Mouse (Mus musculus): ENCODE data around the gene Ak1. TPM values are rescaled to one million over a fixed set of nuclear protein-coding genes. Genes with fewer than 3 reads are reported as not detected.

Ak1 gene
- polyA plus RNA-seq, 1 experiment from 2014 or later: 1.3 TPM

DNA sequence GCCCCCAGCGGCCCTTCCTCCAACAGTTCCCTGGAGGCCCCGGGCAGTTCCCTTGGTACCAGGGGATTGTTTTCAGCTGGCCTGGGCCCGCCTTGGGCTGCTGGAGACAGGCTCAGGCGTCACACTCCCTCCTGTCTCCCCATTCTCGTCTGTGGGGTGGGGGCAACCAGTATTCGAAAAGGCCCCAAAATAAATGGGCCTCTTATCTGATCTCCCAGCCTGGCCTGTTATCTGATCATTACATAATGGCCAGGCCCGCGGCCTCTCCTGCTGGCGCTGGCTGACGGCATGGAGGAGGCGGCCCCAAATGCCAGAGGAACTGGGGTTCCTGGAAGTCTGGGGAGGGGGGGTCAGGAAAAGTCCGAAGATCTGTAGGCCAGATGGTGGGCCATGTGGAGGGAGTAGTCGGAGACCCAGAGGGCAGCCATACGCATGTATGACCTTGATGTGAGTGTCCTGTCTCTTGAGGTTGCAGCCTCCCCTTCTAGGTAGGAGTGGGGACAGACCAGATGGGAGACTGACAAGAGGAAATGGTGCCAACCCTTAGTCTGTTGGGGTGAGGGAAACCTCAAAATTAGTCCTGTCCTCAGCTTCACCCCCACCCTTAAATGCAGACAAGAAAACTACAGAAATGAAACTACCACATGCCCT is 33.3 kb downstream of the Ak1 start:
- ATAC-seq (no peak), DNase-seq (no peak)
- no peaks in the 10 kb centered on the region for H3K27me3 ChIP-seq (ENCODE audit: insufficient read depth, low read length)
- TF ChIP-seq CTCF (IDR thresholded peaks at IDR 0.05; ENCODE audit: low read depth) (no peak), EP300 (IDR thresholded peaks at IDR 0.05; ENCODE audit: low read depth) (no peak)
- H3K9me3 ChIP-seq (ENCODE audit: low read length): no peaks in the 10 kb centered on the region
- WGBS (ENCODE audit: insufficient replicate concordance): 34% methylated on average over 14 of the region's 14 CpGs
- peaks cover 16% of the 10 kb centered on the region for H3K4me1 ChIP-seq (ENCODE audit: insufficient read depth)
- no peak overlapping the region for H3K4me3 ChIP-seq (ENCODE audit: low read depth, low read length)
- H3K36me3 ChIP-seq (replicated peaks; ENCODE audit: insufficient read depth, low read length): no peaks in the 10 kb centered on the region
- peak overlapping the region; percentile 16; the same call in 1 of the 2 replicates for H3K9ac ChIP-seq (replicated peaks)
- peak overlapping the region; percentile 42; the same call in 1 of the 2 replicates for H3K4me2 ChIP-seq (ENCODE audit: low read depth, low read length)
- H3K27ac ChIP-seq (ENCODE audit: low read depth): peak overlapping the region; percentile 77

DNA sequence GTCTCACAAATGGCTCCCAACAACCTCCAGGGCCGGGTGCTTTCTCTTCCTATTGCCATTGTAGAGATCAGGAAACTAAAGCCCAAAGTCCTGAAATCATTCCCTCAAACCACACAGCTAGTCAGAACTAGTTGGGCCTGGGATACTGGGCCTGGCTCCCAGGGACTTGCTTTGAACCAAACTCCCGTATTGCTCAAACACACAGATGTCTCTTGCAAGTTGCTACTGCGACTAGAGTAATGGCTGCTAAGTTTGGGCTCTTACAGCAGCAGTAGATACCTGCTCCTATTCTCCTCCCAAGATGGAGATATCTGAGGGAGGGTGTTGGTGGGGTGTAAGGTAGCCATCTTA is 33.8 kb downstream of the Ak1 start:
- Histone ChIP-seq H3K4me1 (ENCODE audit: insufficient read depth) (peaks cover 18% of the 10 kb centered on the region), H3K9me3 (ENCODE audit: low read length) (no peaks in the 10 kb centered on the region), H3K4me3 (ENCODE audit: low read depth, low read length) (no peak overlapping the region), H3K27ac (ENCODE audit: low read depth) (peak overlapping the region; percentile 77), H3K27me3 (ENCODE audit: insufficient read depth, low read length) (no peaks in the 10 kb centered on the region), H3K36me3 (replicated peaks; ENCODE audit: insufficient read depth, low read length) (no peaks in the 10 kb centered on the region), H3K4me2 (ENCODE audit: low read depth, low read length) (0 out of 2 replicates have a peak overlapping the region, but pooled peaks have one; percentile 9), H3K9ac (replicated peaks) (no peak overlapping the region)
- DNase-seq: no peak
- no peak for TF ChIP-seq CTCF (IDR thresholded peaks at IDR 0.05; ENCODE audit: low read depth)
- TF ChIP-seq EP300 (IDR thresholded peaks at IDR 0.05; ENCODE audit: low read depth): no peak
- 70% methylated on average over 3 of the region's 3 CpGs for WGBS (ENCODE audit: insufficient replicate concordance)
- ATAC-seq: no peak

DNA sequence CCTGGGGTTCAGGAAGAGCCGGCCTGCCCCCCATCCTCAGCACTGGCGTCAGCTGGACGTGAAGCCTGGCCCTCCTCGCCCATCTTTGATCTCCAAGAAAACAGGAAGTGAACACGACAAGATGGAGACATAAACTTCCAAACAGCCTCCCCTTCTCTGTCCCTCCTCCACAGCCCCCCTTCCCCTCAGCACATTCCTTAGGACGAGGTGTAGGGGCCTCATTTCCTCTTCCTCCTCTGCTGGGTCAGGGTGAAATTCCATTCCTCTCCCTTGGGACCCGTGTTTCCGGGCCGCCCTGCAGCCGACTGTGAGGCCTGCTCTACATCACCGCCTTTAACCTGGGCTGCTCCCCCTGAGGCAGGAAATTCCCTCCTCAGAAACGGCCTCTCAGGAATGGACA is 34.3 kb downstream of the Ak1 start:
- Histone ChIP-seq H3K27ac (ENCODE audit: low read depth) (peak overlapping the region; percentile 77), H3K4me1 (ENCODE audit: insufficient read depth) (peaks cover 21% of the 10 kb centered on the region), H3K27me3 (ENCODE audit: insufficient read depth, low read length) (no peaks in the 10 kb centered on the region), H3K4me2 (ENCODE audit: low read depth, low read length) (0 out of 2 replicates have a peak overlapping the region, but pooled peaks have one; percentile 9), H3K9ac (replicated peaks) (no peak overlapping the region), H3K4me3 (ENCODE audit: low read depth, low read length) (no peak overlapping the region), H3K36me3 (replicated peaks; ENCODE audit: insufficient read depth, low read length) (no peaks in the 10 kb centered on the region), H3K9me3 (ENCODE audit: low read length) (no peaks in the 10 kb centered on the region)
- 51% methylated on average over 12 of the region's 12 CpGs for WGBS (ENCODE audit: insufficient replicate concordance)
- ATAC-seq (peak; percentile 59), DNase-seq (no peak)
- TF ChIP-seq EP300 (IDR thresholded peaks at IDR 0.05; ENCODE audit: low read depth): no peak; the same call in 1 of the 2 replicates
- TF ChIP-seq CTCF (IDR thresholded peaks at IDR 0.05; ENCODE audit: low read depth): no peak

DNA sequence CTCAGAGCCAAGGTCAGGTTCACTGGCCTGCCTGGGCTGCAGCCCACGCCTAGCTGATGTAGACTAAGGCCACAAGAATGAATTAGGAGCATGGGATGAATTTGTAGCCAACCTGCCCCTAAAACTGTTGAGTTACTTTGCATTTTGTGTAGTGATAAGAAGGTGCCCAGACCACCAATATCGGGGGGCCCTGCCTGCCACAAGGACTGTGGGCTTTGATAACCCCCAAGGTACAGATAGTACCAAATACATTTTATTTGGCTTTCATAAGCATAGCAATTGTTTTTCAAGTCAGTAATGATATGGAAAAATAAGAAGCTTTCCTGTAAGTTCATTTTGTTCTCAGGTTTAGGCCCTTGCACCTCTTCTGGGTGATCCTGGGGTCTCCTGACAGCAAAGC is 37.3 kb downstream of the Ak1 start:
- Histone ChIP-seq H3K4me3 (ENCODE audit: low read depth, low read length) (no peak overlapping the region), H3K36me3 (replicated peaks; ENCODE audit: insufficient read depth, low read length) (no peaks in the 10 kb centered on the region), H3K27me3 (ENCODE audit: insufficient read depth, low read length) (no peaks in the 10 kb centered on the region), H3K4me2 (ENCODE audit: low read depth, low read length) (no peak overlapping the region), H3K27ac (ENCODE audit: low read depth) (peak overlapping the region; percentile 59), H3K9me3 (ENCODE audit: low read length) (no peaks in the 10 kb centered on the region), H3K4me1 (ENCODE audit: insufficient read depth) (peaks cover 31% of the 10 kb centered on the region), H3K9ac (replicated peaks) (no peak overlapping the region)
- WGBS (ENCODE audit: insufficient replicate concordance): 48% methylated on average over 2 of the region's 2 CpGs
- TF ChIP-seq CTCF (IDR thresholded peaks at IDR 0.05; ENCODE audit: low read depth) (no peak), EP300 (IDR thresholded peaks at IDR 0.05; ENCODE audit: low read depth) (peak; percentile 90)
- DNase-seq (no peak), ATAC-seq (peak; percentile 34)

DNA sequence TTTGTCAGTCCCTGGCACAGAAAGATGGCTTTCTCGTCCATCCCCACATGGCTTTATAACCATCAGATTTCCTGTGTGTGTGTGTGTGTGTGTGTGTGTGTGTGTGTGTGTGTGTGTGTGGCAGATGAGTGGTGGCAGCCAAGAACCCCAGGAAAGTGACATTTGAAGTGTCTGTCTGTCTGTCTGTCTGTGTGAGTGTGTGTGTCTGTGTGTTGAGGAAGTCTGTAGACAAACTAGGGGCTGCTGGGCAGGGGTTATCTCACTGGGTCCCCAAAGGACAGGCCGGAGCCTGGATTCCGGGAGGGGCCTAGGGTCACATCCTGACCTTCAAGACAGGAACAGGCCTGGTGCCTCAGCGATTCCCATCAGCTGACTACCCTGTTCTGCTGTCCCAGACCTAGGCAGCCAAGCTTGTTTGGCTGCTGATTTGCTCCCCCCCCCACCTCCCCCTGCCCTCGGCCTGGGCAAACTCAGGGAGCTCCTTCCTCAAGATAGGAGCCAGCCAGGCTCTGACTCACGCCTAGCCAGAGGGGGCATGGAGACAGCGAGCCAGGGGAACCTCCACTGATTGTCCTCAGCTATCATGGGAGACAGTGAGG is 40.0 kb downstream of the Ak1 start:
- Histone ChIP-seq H3K4me1 (ENCODE audit: insufficient read depth) (peaks cover 15% of the 10 kb centered on the region), H3K27ac (ENCODE audit: low read depth) (peak overlapping the region; percentile 39; the same call in 1 of the 2 replicates), H3K9me3 (ENCODE audit: low read length) (no peaks in the 10 kb centered on the region), H3K4me3 (ENCODE audit: low read depth, low read length) (no peak overlapping the region), H3K36me3 (replicated peaks; ENCODE audit: insufficient read depth, low read length) (no peaks in the 10 kb centered on the region), H3K9ac (replicated peaks) (no peak overlapping the region), H3K27me3 (ENCODE audit: insufficient read depth, low read length) (no peaks in the 10 kb centered on the region), H3K4me2 (ENCODE audit: low read depth, low read length) (no peak overlapping the region)
- 46% methylated on average over 7 of the region's 7 CpGs for WGBS (ENCODE audit: insufficient replicate concordance)
- peak; percentile 51; the same call in 1 of the 2 replicates for TF ChIP-seq EP300 (IDR thresholded peaks at IDR 0.05; ENCODE audit: low read depth)
- no peak for TF ChIP-seq CTCF (IDR thresholded peaks at IDR 0.05; ENCODE audit: low read depth)
- ATAC-seq: peak; percentile 65
- peak; percentile 50 for DNase-seq

DNA sequence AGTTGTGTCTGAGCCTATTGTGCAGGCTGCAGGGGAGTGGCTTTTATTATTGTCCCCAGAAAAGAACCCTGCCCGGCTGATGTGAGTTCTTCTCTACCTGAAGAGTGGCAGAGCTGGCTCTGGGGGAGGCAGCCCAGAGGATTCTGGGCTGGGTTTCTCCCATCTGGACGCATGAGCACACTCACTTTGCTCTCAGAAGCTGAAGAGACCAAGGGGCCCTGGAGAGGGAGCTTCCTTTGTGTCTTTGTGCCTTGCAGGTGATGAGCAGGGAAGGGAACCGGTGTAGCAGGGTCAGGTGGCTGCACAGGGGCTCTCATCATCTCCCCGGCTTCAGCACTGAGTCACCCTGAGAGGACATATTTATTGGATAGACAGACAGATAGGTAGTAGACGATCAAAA is 40.7 kb downstream of the Ak1 start:
- H3K9ac ChIP-seq (replicated peaks): no peak overlapping the region
- no peak for DNase-seq
- peaks cover 15% of the 10 kb centered on the region for H3K4me1 ChIP-seq (ENCODE audit: insufficient read depth)
- WGBS (ENCODE audit: insufficient replicate concordance): 70% methylated on average over 5 of the region's 5 CpGs
- no peak for ATAC-seq
- peak overlapping the region; percentile 39 for H3K27ac ChIP-seq (ENCODE audit: low read depth)
- no peak for TF ChIP-seq CTCF (IDR thresholded peaks at IDR 0.05; ENCODE audit: low read depth)
- TF ChIP-seq EP300 (IDR thresholded peaks at IDR 0.05; ENCODE audit: low read depth): no peak
- H3K4me3 ChIP-seq (ENCODE audit: low read depth, low read length): no peak overlapping the region
- no peaks in the 10 kb centered on the region for H3K36me3 ChIP-seq (replicated peaks; ENCODE audit: insufficient read depth, low read length)
- H3K4me2 ChIP-seq (ENCODE audit: low read depth, low read length): no peak overlapping the region
- H3K9me3 ChIP-seq (ENCODE audit: low read length): no peaks in the 10 kb centered on the region
- H3K27me3 ChIP-seq (ENCODE audit: insufficient read depth, low read length): no peaks in the 10 kb centered on the region
